Mouse (Mus musculus) brain, embryonic 14.5 days (tissue): ENCODE measurements around the gene 1190002N15Rik.

Source experiments
- CTCF ChIP-seq: fragments of 200-500 bp; IDR thresholded peaks from 2 replicates; pipeline ENCODE4 v1.5.1; 2012; ENCODE audit warnings: inconsistent platforms, mild to moderate bottlenecking, moderate library complexity, borderline replicate concordance; ENCODE audit not compliant: insufficient read depth, insufficient read length; ENCODE audit errors: extremely low read depth
- POLR2A ChIP-seq: fragments of 200-500 bp; IDR thresholded peaks from 2 replicates; pipeline ENCODE4 v1.6.1; 2012; ENCODE audit warnings: mild to moderate bottlenecking, inconsistent platforms, borderline replicate concordance; ENCODE audit not compliant: poor library complexity, insufficient read depth, insufficient read length, severe bottlenecking; ENCODE audit errors: extremely low read depth

DNA sequence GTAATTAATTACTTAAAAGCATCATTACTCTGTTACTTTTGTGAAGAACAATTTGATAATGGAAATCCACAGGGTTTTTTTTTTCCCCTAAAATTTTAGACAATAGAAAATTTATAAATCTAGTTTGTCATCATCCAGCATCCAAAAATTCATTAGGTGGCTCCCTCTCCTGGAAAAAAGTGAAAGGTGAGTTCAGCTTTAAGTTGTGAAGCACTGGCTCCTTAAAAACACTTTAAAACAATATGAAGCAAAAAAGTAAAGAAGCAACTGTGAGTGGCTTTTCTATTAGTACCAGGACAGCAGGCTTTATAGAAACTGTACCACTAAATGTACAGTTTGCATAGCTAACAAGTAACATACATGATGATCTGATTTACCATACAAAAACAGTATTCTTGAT, 3.1 kb downstream of the 1190002N15Rik start:
- TF ChIP-seq CTCF, result no peak
- no peak for TF ChIP-seq POLR2A
